In the genomic region with DNA sequence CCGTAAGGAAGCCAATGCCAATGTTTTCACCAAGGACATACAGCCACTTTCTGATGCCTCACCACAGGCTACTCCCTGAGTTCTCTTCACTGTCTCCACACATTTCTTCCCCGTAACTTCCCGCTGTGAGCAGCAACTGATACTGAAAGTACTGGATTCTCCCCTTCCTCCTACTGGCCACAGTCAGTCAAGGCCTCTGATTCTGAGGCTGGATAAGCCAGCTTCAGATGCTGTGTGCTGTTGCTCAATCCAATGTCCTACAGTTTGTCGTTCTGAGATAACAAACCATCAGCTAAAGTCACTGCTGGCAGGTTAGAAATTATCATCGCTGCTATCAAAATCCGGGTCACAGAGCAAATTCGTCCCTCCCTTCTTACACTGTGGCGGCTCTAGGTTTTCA, we compare ENCODE assay signal across 27 mouse cellular contexts. TPM values are rescaled to one million over a fixed set of nuclear protein-coding genes. Genes with fewer than 3 reads are reported as not detected.
A peak's percentile ranks its signal among the peaks of the same experiment; 100 is the strongest.
DNase-seq lines count a peak whose midpoint lies in the region; ATAC-seq and TF ChIP-seq lines count a peak whose summit lies in the region.
"Had no signal": no experiment of that assay in that cellular context is flagged by ENCODE, and none has a peak within 500 bp of the region (broad histone marks: within the 10 kb centered on the region; RNA-seq: fewer than 3 reads in every experiment).

No protein-coding gene starts in this region.

- no peak overlapping the region for H3K27ac ChIP-seq in intestine, postnatal 0 days (ENCODE audit: low read depth, low read length)
- H3K27ac ChIP-seq in intestine, embryonic 15.5 days = no peak overlapping the region
- no peak overlapping the region for H3K27ac ChIP-seq in MEL (ENCODE audit: control insufficient read depth, low read depth, low read length)
- no peak overlapping the region for H3K27ac ChIP-seq in kidney, adult 2 months (ENCODE audit: insufficient read depth, low read depth, low read length)
- no peak overlapping the region for H3K27ac ChIP-seq in hindbrain, embryonic 14.5 days
- H3K27ac ChIP-seq: forebrain, embryonic 12.5 days; kidney, embryonic 15.5 days; limb, embryonic 12.5 days had no signal

- peak; percentile 36; the same call in 1 of the 2 replicates for ATAC-seq in intestine, postnatal 0 days
- no peak for ATAC-seq in intestine, embryonic 15.5 days
- peak; percentile 63 for ATAC-seq in megakaryocyte, adult 5-6 weeks (ENCODE audit: poor library complexity, severe bottlenecking)
- ATAC-seq in hindbrain, embryonic 14.5 days (ENCODE audit: low FRiP score) = no peak

- TF ChIP-seq RAD21 in MEL (IDR thresholded peaks at IDR 0.05; ENCODE audit: low read depth, low read length) = no peak

- H3K27me3 ChIP-seq in intestine, postnatal 0 days (replicated peaks; ENCODE audit: control insufficient read depth, insufficient read depth, low read length) = no peaks in the 10 kb centered on the region
- H3K27me3 ChIP-seq in intestine, embryonic 15.5 days (replicated peaks) = no peaks in the 10 kb centered on the region
- no peaks in the 10 kb centered on the region for H3K27me3 ChIP-seq in MEL (ENCODE audit: control insufficient read depth in 1 of 2, insufficient read depth in 2 of 2, low read length in 2 of 2)
- H3K27me3 ChIP-seq in kidney, adult 2 months (replicated peaks; ENCODE audit: control insufficient read depth, insufficient read depth, low read length) = no peaks in the 10 kb centered on the region
- no peaks in the 10 kb centered on the region for H3K27me3 ChIP-seq in hindbrain, embryonic 14.5 days (ENCODE audit: control insufficient read depth, insufficient read depth, low read length)
- H3K27me3 ChIP-seq: forebrain, embryonic 12.5 days; kidney, embryonic 15.5 days; limb, embryonic 12.5 days had no signal

- no peak overlapping the region for H3K4me3 ChIP-seq in intestine, postnatal 0 days (ENCODE audit: low read depth, low read length)
- H3K4me3 ChIP-seq in intestine, embryonic 15.5 days (replicated peaks) = no peak overlapping the region
- peak overlapping the region; percentile 24 to 35 for H3K4me3 ChIP-seq in MEL (ENCODE audit: control insufficient read depth in 1 of 2, insufficient read depth in 1 of 2, low read depth in 2 of 2, low read length in 2 of 2)
- no peak overlapping the region for H3K4me3 ChIP-seq in kidney, adult 2 months (ENCODE audit: insufficient read depth, low read depth, low read length)
- H3K4me3 ChIP-seq in hindbrain, embryonic 14.5 days (replicated peaks; ENCODE audit: low read length) = no peak overlapping the region
- H3K4me3 ChIP-seq: forebrain, embryonic 12.5 days; kidney, embryonic 15.5 days; limb, embryonic 12.5 days had no signal

- peak; percentile 21 to 68; a peak in 2 of 4 replicates for TF ChIP-seq EP300 in MEL (IDR thresholded peaks at IDR 0.05; ENCODE audit: low read depth in 1 of 2, low read length in 2 of 2)

- no peak overlapping the region for H3K4me2 ChIP-seq in intestine, postnatal 0 days (replicated peaks; ENCODE audit: low read depth)
- H3K4me2 ChIP-seq in intestine, embryonic 15.5 days (replicated peaks) = no peak overlapping the region
- no peak overlapping the region for H3K4me2 ChIP-seq in hindbrain, embryonic 14.5 days (replicated peaks)
- H3K4me2 ChIP-seq: forebrain, embryonic 12.5 days; kidney, embryonic 15.5 days; limb, embryonic 12.5 days; midbrain, embryonic 11.5 days had no signal

- H3K4me1 ChIP-seq in intestine, postnatal 0 days (replicated peaks; ENCODE audit: control insufficient read depth, insufficient read depth, low read length) = no peaks in the 10 kb centered on the region
- H3K4me1 ChIP-seq in intestine, embryonic 15.5 days (replicated peaks) = no peaks in the 10 kb centered on the region
- H3K4me1 ChIP-seq in MEL (ENCODE audit: control insufficient read depth in 1 of 2, insufficient read depth in 2 of 2, low read length in 2 of 2) = peaks cover 0 to 16% of the 10 kb centered on the region in 2 experiments; a peak in 3 of 4 replicates
- H3K4me1 ChIP-seq in kidney, adult 2 months (ENCODE audit: control insufficient read depth, insufficient read depth, low read length) = peaks cover 6% of the 10 kb centered on the region; the same call in 1 of the 2 replicates
- H3K4me1 ChIP-seq in hindbrain, embryonic 14.5 days (replicated peaks; ENCODE audit: control insufficient read depth, insufficient read depth, low read length) = peaks cover 9% of the 10 kb centered on the region; the same call in 1 of the 2 replicates
- H3K4me1 ChIP-seq: limb, embryonic 12.5 days had no signal

- DNase-seq in MEL (ENCODE audit: low read depth, low spot score) = peak; percentile 66
- peak; percentile 47 for DNase-seq in ZHBTc4 (ENCODE audit: low read depth, low spot score)
- no peak for DNase-seq in kidney, adult 2 months
- DNase-seq in hindbrain, embryonic 14.5 days (ENCODE audit: low spot score) = no peak
- DNase-seq: cerebellum, adult 8-10 months; gastrocnemius, postnatal 25 days; lung, adult 18-20 months; right cerebral cortex, postnatal 4 days; thymus, postnatal 25 days had no signal

- TF ChIP-seq CTCF in intestine, postnatal 0 days (IDR thresholded peaks at IDR 0.05; ENCODE audit: low read depth) = peak; percentile 50
- TF ChIP-seq CTCF in MEL (IDR thresholded peaks at IDR 0.05 in 2 of 3, conservative IDR thresholded peaks at IDR 0.05 in 1 of 3; ENCODE audit: control insufficient read depth in 1 of 3, insufficient read depth in 1 of 3, low read depth in 2 of 3, low read length in 3 of 3, poor library complexity in 1 of 3, severe bottlenecking in 1 of 3) = no peak; a peak in 2 of 6 replicates
- no peak; the same call in 1 of the 2 replicates for TF ChIP-seq CTCF in kidney, adult 2 months (conservative IDR thresholded peaks at IDR 0.05; ENCODE audit: insufficient read depth, insufficient read length, low read depth, low read length)

- H3K36me3 ChIP-seq in intestine, postnatal 0 days (ENCODE audit: control insufficient read depth, insufficient read depth) = no peaks in the 10 kb centered on the region
- H3K36me3 ChIP-seq in intestine, embryonic 15.5 days = no peaks in the 10 kb centered on the region
- peaks cover 0 to 5% of the 10 kb centered on the region in 2 experiments; a peak in 2 of 4 replicates for H3K36me3 ChIP-seq in MEL (ENCODE audit: control insufficient read depth in 1 of 2, insufficient read depth in 2 of 2, low read length in 2 of 2)
- H3K36me3 ChIP-seq in kidney, adult 2 months (ENCODE audit: control insufficient read depth, insufficient read depth, low read length) = no peaks in the 10 kb centered on the region
- no peaks in the 10 kb centered on the region for H3K36me3 ChIP-seq in hindbrain, embryonic 14.5 days (replicated peaks; ENCODE audit: control insufficient read depth, insufficient read depth)
- H3K36me3 ChIP-seq: forebrain, embryonic 12.5 days; kidney, embryonic 15.5 days; limb, embryonic 12.5 days had no signal

- 48% methylated on average over 8 of the region's 8 CpGs for WGBS in intestine, postnatal 0 days
- WGBS in intestine, embryonic 15.5 days = 70% methylated on average over 8 of the region's 8 CpGs
- WGBS in kidney, adult 2 months = 75% methylated on average over 8 of the region's 8 CpGs
- WGBS in hindbrain, embryonic 14.5 days = 78% methylated on average over 8 of the region's 8 CpGs

- no peak for TF ChIP-seq POLR2A in MEL (IDR thresholded peaks at IDR 0.05; ENCODE audit: control insufficient read depth in 1 of 2, insufficient read depth in 1 of 2, low read depth in 1 of 2, low read length in 2 of 2, poor library complexity in 1 of 2)
- no peak for TF ChIP-seq POLR2A in kidney, adult 2 months (IDR thresholded peaks at IDR 0.05; ENCODE audit: low read depth, low read length)

- no peaks in the 10 kb centered on the region for H3K9me3 ChIP-seq in intestine, postnatal 0 days (ENCODE audit: control insufficient read depth)
- H3K9me3 ChIP-seq in intestine, embryonic 15.5 days = no peaks in the 10 kb centered on the region
- no peaks in the 10 kb centered on the region for H3K9me3 ChIP-seq in MEL (replicated peaks; ENCODE audit: insufficient read depth, low read length)
- no peaks in the 10 kb centered on the region for H3K9me3 ChIP-seq in hindbrain, embryonic 14.5 days (ENCODE audit: control insufficient read depth, low read length)
- H3K9me3 ChIP-seq: forebrain, embryonic 12.5 days; kidney, embryonic 15.5 days; limb, embryonic 12.5 days had no signal

- H3K79me2 ChIP-seq in MEL (ENCODE audit: control insufficient read depth, insufficient read depth, low read length, poor library complexity) = no peaks in the 10 kb centered on the region

- H3K9ac ChIP-seq in intestine, postnatal 0 days (ENCODE audit: low read depth, low read length) = no peak overlapping the region
- H3K9ac ChIP-seq in intestine, embryonic 15.5 days = no peak overlapping the region
- peak overlapping the region; percentile 0 for H3K9ac ChIP-seq in MEL (ENCODE audit: control insufficient read depth, low read depth, low read length, poor library complexity, severe bottlenecking)
- no peak overlapping the region for H3K9ac ChIP-seq in hindbrain, embryonic 14.5 days
- H3K9ac ChIP-seq: forebrain, embryonic 12.5 days; kidney, embryonic 15.5 days; limb, embryonic 12.5 days had no signal

RNA-seq across cellular contexts. Expression of a gene that starts 11.8 kb away (rescaled TPM):
- polyA plus RNA-seq in intestine, postnatal 0 days (2015; fragmentation: Nextera tagmentation; extraction: Ambion mirVana) = 0.14 TPM in 1 of 2 replicates, not detected in the other
- polyA plus RNA-seq in intestine, embryonic 15.5 days (2015; fragmentation: Nextera tagmentation; extraction: Ambion mirVana) = 0.30 and 0.88 TPM in 2 replicates
- total RNA-seq in MEL (2012; rRNA removed) = 0.69 and 0.92 TPM in 2 replicates
- 1 to 10 TPM in 1 of 2 experiments, not detected in 1; 1.0 TPM for polyA plus RNA-seq in MEL (2012; ENCODE audit: insufficient read depth in 1 of 2, insufficient read length in 2 of 2, low read depth in 1 of 2, low replicate concordance in 2 of 2, missing spikeins in 1 of 2)
- 0.47 and 0.98 TPM in 2 replicates for total RNA-seq in megakaryocyte, adult 5-6 weeks (2015)
- 1.4 and 3.0 TPM in 2 replicates for total RNA-seq in megakaryocyte, adult 5-6 weeks (2017)
- 0.22 and 0.50 TPM in 2 replicates for polyA plus RNA-seq in kidney, adult 2 months (2012; rRNA removed)
- 1.7 and 2.2 TPM in 2 replicates for polyA plus RNA-seq in hindbrain, embryonic 14.5 days (2014; fragmentation: Nextera tagmentation; extraction: Ambion mirVana)
- polyA plus RNA-seq: heart, postnatal 0 days had no signal

RNA-seq across cellular contexts. Expression of a gene that starts 23.8 kb away (rescaled TPM):
- 0.29 TPM in 2 replicates for polyA plus RNA-seq in intestine, postnatal 0 days (2015; fragmentation: Nextera tagmentation; extraction: Ambion mirVana)
- polyA plus RNA-seq in intestine, embryonic 15.5 days (2015; fragmentation: Nextera tagmentation; extraction: Ambion mirVana) = 1.5 and 1.6 TPM in 2 replicates
- not detected in 2 replicates for total RNA-seq in MEL (2012; rRNA removed)
- not detected for polyA plus RNA-seq in MEL (2012; ENCODE audit: insufficient read depth in 1 of 2, insufficient read length in 2 of 2, low read depth in 1 of 2, low replicate concordance in 2 of 2, missing spikeins in 1 of 2)
- total RNA-seq in megakaryocyte, adult 5-6 weeks (2015) = not detected in 2 replicates
- 0.15 and 0.28 TPM in 2 replicates for total RNA-seq in megakaryocyte, adult 5-6 weeks (2017)
- not detected in 2 replicates for polyA plus RNA-seq in kidney, adult 2 months (2012; rRNA removed)
- polyA plus RNA-seq in hindbrain, embryonic 14.5 days (2014; fragmentation: Nextera tagmentation; extraction: Ambion mirVana) = 1.6 TPM in 2 replicates
- total RNA-seq: gastrocnemius, postnatal 25 days; heart, adult 8-10 months; monocyte, adult 5-6 weeks had no signal
- polyA plus RNA-seq: large intestine, adult 2 months had no signal

RNA-seq across cellular contexts. Expression of a gene that starts 31.8 kb away (rescaled TPM):
- polyA plus RNA-seq in intestine, postnatal 0 days (2015; fragmentation: Nextera tagmentation; extraction: Ambion mirVana) = not detected in 2 replicates
- not detected in 2 replicates for polyA plus RNA-seq in intestine, embryonic 15.5 days (2015; fragmentation: Nextera tagmentation; extraction: Ambion mirVana)
- total RNA-seq in MEL (2012; rRNA removed) = not detected in 2 replicates
- polyA plus RNA-seq in MEL (2012; ENCODE audit: insufficient read depth in 1 of 2, insufficient read length in 2 of 2, low read depth in 1 of 2, low replicate concordance in 2 of 2, missing spikeins in 1 of 2) = not detected
- total RNA-seq in megakaryocyte, adult 5-6 weeks (2015) = not detected in 2 replicates
- not detected in 2 replicates for total RNA-seq in megakaryocyte, adult 5-6 weeks (2017)
- not detected in 2 replicates for polyA plus RNA-seq in kidney, adult 2 months (2012; rRNA removed)
- polyA plus RNA-seq in hindbrain, embryonic 14.5 days (2014; fragmentation: Nextera tagmentation; extraction: Ambion mirVana) = not detected in 2 replicates
- total RNA-seq: gastrocnemius, postnatal 25 days; heart, adult 8-10 months; layer of hippocampus, postnatal 14 days; left cerebral cortex, postnatal 10 days; monocyte, adult 5-6 weeks had no signal
- polyA plus RNA-seq: embryonic facial prominence, embryonic 11.5 days; forebrain, embryonic 12.5 days; frontal cortex, adult 2 months; heart, postnatal 0 days; hindbrain, embryonic 11.5 days; kidney, embryonic 15.5 days; large intestine, adult 2 months; limb, embryonic 12.5 days; midbrain, embryonic 11.5 days; neural tube, embryonic 11.5 days; stomach, embryonic 16.5 days had no signal

RNA-seq across cellular contexts. Expression of a gene that starts 55.9 kb away (rescaled TPM):
- polyA plus RNA-seq in intestine, postnatal 0 days (2015; fragmentation: Nextera tagmentation; extraction: Ambion mirVana) = 29.4 and 30.2 TPM in 2 replicates
- polyA plus RNA-seq in intestine, embryonic 15.5 days (2015; fragmentation: Nextera tagmentation; extraction: Ambion mirVana) = 51.2 and 53.9 TPM in 2 replicates
- total RNA-seq in MEL (2012; rRNA removed) = 18.3 and 23.1 TPM in 2 replicates
- polyA plus RNA-seq in MEL (2012; ENCODE audit: insufficient read depth in 1 of 2, insufficient read length in 2 of 2, low read depth in 1 of 2, low replicate concordance in 2 of 2, missing spikeins in 1 of 2) = 10 to 100 TPM in 1 of 2 experiments, not detected in 1; 39.9 TPM
- 26.7 and 29.4 TPM in 2 replicates for total RNA-seq in megakaryocyte, adult 5-6 weeks (2015)
- total RNA-seq in megakaryocyte, adult 5-6 weeks (2017) = 10.9 and 12.8 TPM in 2 replicates
- 26.0 and 33.5 TPM in 2 replicates for polyA plus RNA-seq in kidney, adult 2 months (2012; rRNA removed)
- polyA plus RNA-seq in hindbrain, embryonic 14.5 days (2014; fragmentation: Nextera tagmentation; extraction: Ambion mirVana) = 44.9 and 51.4 TPM in 2 replicates

RNA-seq across cellular contexts. Expression of a gene that starts 56.8 kb away (rescaled TPM):
- 44.9 and 45.2 TPM in 2 replicates for polyA plus RNA-seq in intestine, postnatal 0 days (2015; fragmentation: Nextera tagmentation; extraction: Ambion mirVana)
- 82.5 and 89.1 TPM in 2 replicates for polyA plus RNA-seq in intestine, embryonic 15.5 days (2015; fragmentation: Nextera tagmentation; extraction: Ambion mirVana)
- total RNA-seq in MEL (2012; rRNA removed) = 85.4 and 88.4 TPM in 2 replicates
- 100 to 1,000 TPM in 1 of 2 experiments, not detected in 1; 128 TPM for polyA plus RNA-seq in MEL (2012; ENCODE audit: insufficient read depth in 1 of 2, insufficient read length in 2 of 2, low read depth in 1 of 2, low replicate concordance in 2 of 2, missing spikeins in 1 of 2)
- 144 and 148 TPM in 2 replicates for total RNA-seq in megakaryocyte, adult 5-6 weeks (2015)
- total RNA-seq in megakaryocyte, adult 5-6 weeks (2017) = 75.0 and 78.7 TPM in 2 replicates
- polyA plus RNA-seq in kidney, adult 2 months (2012; rRNA removed) = 68.6 and 74.1 TPM in 2 replicates
- 127 TPM in 2 replicates for polyA plus RNA-seq in hindbrain, embryonic 14.5 days (2014; fragmentation: Nextera tagmentation; extraction: Ambion mirVana)

Comparison
In these comparisons a context has a peak if more than half of its experiments do, and no peak if none do; other contexts are left out.
1. ATAC-seq: peak in intestine, postnatal 0 days (single experiment) and megakaryocyte, adult 5-6 weeks (single experiment); none in intestine, embryonic 15.5 days (single experiment) and hindbrain, embryonic 14.5 days (single experiment).
2. H3K4me3 ChIP-seq: peak in MEL (2 of 2); none in intestine, postnatal 0 days (single experiment), intestine, embryonic 15.5 days (single experiment), kidney, adult 2 months (single experiment) and hindbrain, embryonic 14.5 days (single experiment).
3. DNase-seq: peak in MEL (single experiment) and ZHBTc4 (single experiment); none in kidney, adult 2 months (single experiment) and hindbrain, embryonic 14.5 days (single experiment).